Mouse (Mus musculus): Measurements from ENCODE around the gene Tmem81.
A peak's percentile ranks its signal among the peaks of the same experiment; 100 is the strongest.
"Not testable (repeated sequence)": the region's sequence is repeated elsewhere in the genome, so short reads cannot be mapped to it uniquely, and the experiment has no call there.

The Tmem81 gene

GRCm38 (mm10) chr1:132506058-132506457 lies at the start of gene Tmem81:
Gene Tmem81 (plus strand): TSS chr1:132506230.
- ATAC-seq (ENCODE audit: low TSS enrichment): peak; percentile 60

- ATAC-seq (ENCODE audit: low TSS enrichment): no peak
Measured at GRCm38 (mm10) chr1:132464651-132465050, 41.4 kb upstream of the Tmem81 start.

- ATAC-seq (ENCODE audit: low TSS enrichment): no peak
Measured at GRCm38 (mm10) chr1:132468926-132469325, 37.1 kb upstream of the Tmem81 start.

- ATAC-seq (ENCODE audit: low TSS enrichment): no peak
Measured at GRCm38 (mm10) chr1:132469519-132469918, 36.5 kb upstream of the Tmem81 start.

GRCm38 (mm10) chr1:132470031-132470430 lies 36.0 kb upstream of the Tmem81 start:
- ATAC-seq (ENCODE audit: low TSS enrichment): not testable (repeated sequence)

GRCm38 (mm10) chr1:132471032-132471431 lies 35.0 kb upstream of the Tmem81 start:
- ATAC-seq (ENCODE audit: low TSS enrichment): no peak

- no peak for ATAC-seq (ENCODE audit: low TSS enrichment)
Measured at GRCm38 (mm10) chr1:132471499-132471898, 34.5 kb upstream of the Tmem81 start.

- ATAC-seq (ENCODE audit: low TSS enrichment): no peak
Measured at GRCm38 (mm10) chr1:132472537-132472936, 33.5 kb upstream of the Tmem81 start.

- ATAC-seq (ENCODE audit: low TSS enrichment): no peak
Measured at GRCm38 (mm10) chr1:132474496-132474895, 31.5 kb upstream of the Tmem81 start.

- ATAC-seq (ENCODE audit: low TSS enrichment): peak; percentile 15; the same call in 1 of the 2 replicates
Measured at GRCm38 (mm10) chr1:132476575-132476927, 29.5 kb upstream of the Tmem81 start.

GRCm38 (mm10) chr1:132476928-132477691 lies 28.9 kb upstream of the Tmem81 start, which contains the start of gene Rbbp5:
Gene Rbbp5 (plus strand): TSS chr1:132477365.
- ATAC-seq (ENCODE audit: low TSS enrichment): peak; percentile 88

GRCm38 (mm10) chr1:132479438-132479837 lies 26.6 kb upstream of the Tmem81 start:
- no peak for ATAC-seq (ENCODE audit: low TSS enrichment)

- no peak for ATAC-seq (ENCODE audit: low TSS enrichment)
Measured at GRCm38 (mm10) chr1:132481619-132482018, 24.4 kb upstream of the Tmem81 start.

GRCm38 (mm10) chr1:132483234-132483633 lies 22.8 kb upstream of the Tmem81 start:
- ATAC-seq (ENCODE audit: low TSS enrichment): no peak

GRCm38 (mm10) chr1:132483759-132484158 lies 22.3 kb upstream of the Tmem81 start:
- ATAC-seq (ENCODE audit: low TSS enrichment): no peak

GRCm38 (mm10) chr1:132500535-132500934 lies 5.5 kb upstream of the Tmem81 start:
- no peak for ATAC-seq (ENCODE audit: low TSS enrichment)

GRCm38 (mm10) chr1:132505155-132505554 lies 875 bp upstream of the Tmem81 start:
- no peak for ATAC-seq (ENCODE audit: low TSS enrichment)

GRCm38 (mm10) chr1:132506656-132507055 lies 626 bp downstream of the Tmem81 start:
- no peak for ATAC-seq (ENCODE audit: low TSS enrichment)

- ATAC-seq (ENCODE audit: low TSS enrichment): no peak
Measured at GRCm38 (mm10) chr1:132509771-132510170, 3.7 kb downstream of the Tmem81 start.

- peak; percentile 35 for ATAC-seq (ENCODE audit: low TSS enrichment)
Measured at GRCm38 (mm10) chr1:132511521-132511920, 5.5 kb downstream of the Tmem81 start.

GRCm38 (mm10) chr1:132512106-132512505 lies 6.1 kb downstream of the Tmem81 start:
- ATAC-seq (ENCODE audit: low TSS enrichment): 0 out of 2 replicates have a peak, but pooled peaks have one; percentile 14

- ATAC-seq (ENCODE audit: low TSS enrichment): no peak
Measured at GRCm38 (mm10) chr1:132515339-132515738, 9.3 kb downstream of the Tmem81 start.

- no peak for ATAC-seq (ENCODE audit: low TSS enrichment)
Measured at GRCm38 (mm10) chr1:132516776-132517175, 10.7 kb downstream of the Tmem81 start.

GRCm38 (mm10) chr1:132518621-132519020 lies 12.6 kb downstream of the Tmem81 start:
- no peak for ATAC-seq (ENCODE audit: low TSS enrichment)
